Mouse (Mus musculus) retina, adult 2 months (tissue): ENCODE results near the gene Ncstn.

Source experiments
- DNase-seq: peaks from one replicate; pipeline ENCODE4 v3.0.0-alpha.2; 2012; ENCODE audit warnings: low read depth, low spot score

Gene Ncstn

DNA sequence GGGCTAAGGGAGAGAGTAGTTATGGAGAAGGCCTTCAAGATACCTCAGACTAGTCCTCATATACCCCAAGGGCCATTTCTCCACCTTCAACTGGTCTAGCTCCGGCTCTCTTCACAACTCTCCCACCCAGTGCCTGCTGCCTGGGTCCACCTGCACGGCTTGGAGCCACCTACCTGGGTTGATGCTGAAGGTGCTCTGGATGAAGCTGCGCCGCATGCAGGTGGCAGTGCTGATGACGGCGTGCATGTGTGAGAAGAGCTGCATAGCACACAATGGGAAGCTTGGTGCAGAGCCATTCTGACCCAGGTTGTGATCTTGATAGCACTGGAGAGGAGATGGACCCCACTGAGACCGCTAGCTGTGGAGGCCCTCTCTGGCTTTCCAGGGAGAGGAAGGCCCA lies 10.0 kb downstream of the Ncstn start:
- no peak for DNase-seq

GRCm38 (mm10) chr1:172071556-172071955 lies 11.0 kb downstream of the Ncstn start:
- no peak for DNase-seq

- DNase-seq: no peak
Observed at GRCm38 (mm10) chr1:172070227-172070626, 12.4 kb downstream of the Ncstn start.

- DNase-seq: no peak
Observed at GRCm38 (mm10) chr1:172064613-172065141, 17.9 kb downstream of the Ncstn start.

GRCm38 (mm10) chr1:172063291-172064023 lies 19.1 kb downstream of the Ncstn start:
- no peak for DNase-seq

DNA sequence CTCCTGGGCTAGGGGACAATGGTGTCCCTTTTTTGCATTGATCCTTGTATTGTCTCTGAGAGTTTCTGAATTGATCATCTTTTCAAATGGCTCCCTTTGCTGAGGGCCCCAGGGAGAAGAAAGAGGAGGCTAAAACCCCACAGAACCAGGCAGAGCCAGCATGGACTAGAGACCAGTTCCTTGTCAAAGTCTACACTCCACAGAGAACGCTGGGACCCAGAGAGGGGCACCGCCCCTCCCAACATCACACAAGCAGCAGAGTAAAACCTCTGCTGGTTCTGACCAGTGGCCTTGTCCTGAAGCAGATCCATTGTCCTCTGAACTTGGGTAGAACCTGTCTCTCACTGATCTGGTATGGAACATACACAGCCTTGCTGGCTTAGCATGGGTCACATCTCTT lies 20.5 kb downstream of the Ncstn start:
- DNase-seq: no peak

DNA sequence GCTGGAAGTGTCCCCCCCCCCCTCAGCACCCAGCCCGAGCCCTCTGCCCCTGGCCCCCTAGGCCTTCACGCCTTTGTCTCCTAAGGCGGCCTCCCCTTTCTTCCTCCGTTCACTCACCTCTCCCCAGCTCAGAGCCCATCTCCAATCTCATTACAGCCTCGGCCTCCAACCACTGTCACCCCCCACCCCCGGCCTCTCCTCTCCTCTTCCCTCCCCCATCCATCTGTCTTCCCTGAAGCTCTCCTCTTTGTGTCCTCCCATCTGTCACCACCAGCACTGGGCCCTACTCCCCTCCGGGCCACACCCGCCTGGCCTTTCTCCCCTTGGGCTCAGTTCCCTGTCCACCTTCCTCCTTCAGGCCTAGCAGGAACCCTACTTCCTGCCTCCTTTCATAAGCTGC lies 21.4 kb downstream of the Ncstn start:
- no peak for DNase-seq

DNA sequence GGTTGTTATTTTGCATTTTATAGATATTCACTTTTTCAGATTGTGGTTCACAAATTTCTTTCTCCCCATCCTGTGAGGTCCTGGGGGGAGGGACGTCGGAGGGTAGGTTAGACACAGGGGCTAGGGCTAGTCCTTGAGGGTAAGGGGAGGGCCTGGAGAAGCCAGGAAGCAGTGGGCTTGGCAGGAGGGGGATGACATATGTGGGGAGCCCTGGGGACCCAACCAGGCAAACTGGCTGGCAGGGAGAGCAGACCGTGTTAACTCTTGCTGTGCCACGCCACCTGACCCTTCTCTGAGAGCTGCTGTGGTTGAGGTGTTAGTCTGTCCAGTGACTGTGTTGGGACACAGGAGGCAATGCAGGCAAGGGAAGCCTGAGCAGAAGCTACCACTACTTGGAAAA lies 21.9 kb downstream of the Ncstn start:
- no peak for DNase-seq

DNA sequence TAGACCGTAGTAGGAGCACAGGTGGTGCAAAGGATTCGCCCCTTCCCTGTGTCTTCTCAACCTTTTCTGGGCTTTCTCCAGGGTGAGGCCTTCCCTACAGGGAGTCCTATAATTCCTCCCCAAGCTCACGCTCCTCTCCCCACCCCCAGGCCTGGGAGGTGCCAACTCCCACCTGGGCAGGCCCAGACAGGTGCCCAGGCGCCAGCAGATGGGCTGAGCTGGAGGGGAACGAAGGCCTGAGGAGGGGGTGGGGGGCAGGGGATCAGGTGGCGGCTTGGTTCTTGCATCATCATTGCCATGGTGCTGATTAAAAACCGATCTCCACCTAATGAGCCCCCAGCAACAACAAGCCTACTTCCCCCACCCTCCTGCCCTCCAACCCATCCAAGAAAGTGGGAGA lies 23.7 kb downstream of the Ncstn start:
- DNase-seq: no peak

- DNase-seq: no peak
Observed at GRCm38 (mm10) chr1:172058321-172058720, 24.3 kb downstream of the Ncstn start.

- DNase-seq: no peak
Observed at GRCm38 (mm10) chr1:172057491-172057921, 25.1 kb downstream of the Ncstn start, which contains the start of gene Nhlh1. Gene Nhlh1 (minus strand): TSS chr1:172057573.

DNA sequence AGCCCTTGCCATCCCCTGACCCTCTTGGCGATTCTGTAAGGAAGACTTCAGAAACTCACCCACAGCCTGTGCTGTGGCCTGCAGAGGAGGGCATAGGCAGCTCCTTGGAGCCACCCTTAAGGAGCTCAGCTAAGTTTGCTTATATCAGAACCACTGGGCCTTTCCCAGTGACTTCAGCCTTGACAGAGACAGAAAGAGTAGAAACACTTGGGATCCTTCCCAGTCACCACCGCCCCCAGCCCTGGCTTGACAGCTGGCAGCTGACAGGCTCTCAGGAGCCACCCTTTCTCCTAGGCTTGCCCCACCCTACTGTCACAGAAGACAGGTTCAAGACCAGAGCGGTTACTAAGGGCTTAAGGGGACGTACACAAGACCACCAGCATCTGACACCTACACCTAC lies 26.3 kb downstream of the Ncstn start:
- DNase-seq: no peak

GRCm38 (mm10) chr1:172053541-172054440 lies 28.8 kb downstream of the Ncstn start:
- no peak for DNase-seq

DNA sequence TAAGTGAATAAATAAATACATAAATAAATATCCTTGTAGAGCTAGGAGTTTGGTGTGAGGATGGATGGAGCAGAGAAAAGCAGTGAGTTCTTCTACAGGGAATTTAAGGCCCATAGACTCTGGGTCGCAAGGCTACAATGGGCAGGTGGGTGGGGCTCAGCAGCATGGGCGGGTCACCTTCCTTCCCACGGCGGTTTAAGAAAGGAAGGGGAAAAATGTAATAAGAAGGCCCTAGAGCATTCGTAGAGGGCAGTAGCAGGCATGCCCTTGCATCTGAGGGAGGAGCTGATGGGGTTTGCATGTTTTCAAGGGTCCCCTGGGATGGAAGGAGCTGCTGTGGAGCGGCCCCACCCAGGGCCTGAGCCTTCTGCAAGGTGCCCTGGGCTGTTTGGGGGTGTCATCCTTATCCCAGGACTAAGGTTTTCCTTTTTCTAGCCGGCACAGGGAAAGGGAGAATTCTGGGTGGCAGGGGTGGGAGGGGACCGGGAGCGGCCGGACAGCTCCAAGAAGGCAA lies 29.8 kb downstream of the Ncstn start:
- DNase-seq: no peak

DNA sequence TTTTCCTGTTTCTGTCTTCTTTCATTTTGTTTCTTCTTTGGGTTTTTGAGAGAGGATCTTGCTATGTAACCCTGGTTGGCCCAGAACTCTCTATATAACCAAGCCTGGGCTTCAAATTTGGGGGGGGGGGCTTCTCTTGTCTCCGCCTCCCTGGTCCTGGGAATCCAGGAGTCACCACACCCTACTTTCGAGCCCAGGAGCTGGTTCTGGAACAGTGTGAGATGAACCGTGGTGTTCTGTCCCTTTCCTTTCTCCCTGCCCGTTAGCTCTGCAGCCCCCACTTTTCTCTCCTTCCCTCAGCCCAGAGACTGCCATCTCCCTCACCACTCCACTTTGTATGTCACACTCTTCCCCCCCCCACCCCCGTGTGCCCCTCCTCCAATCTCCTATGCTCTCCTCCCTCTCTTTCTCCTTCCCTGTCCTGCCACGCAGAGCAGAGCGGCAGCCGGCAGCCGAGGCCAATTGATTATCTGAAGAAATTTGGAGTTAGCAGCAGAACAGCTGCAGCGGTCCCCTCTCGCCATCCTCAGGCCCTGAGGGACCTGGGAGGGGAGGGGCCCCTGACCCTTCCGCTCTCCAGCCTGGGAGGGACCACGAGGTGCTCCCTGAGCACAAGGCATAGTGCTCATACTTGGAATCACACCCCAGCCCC lies 33.3 kb downstream of the Ncstn start:
- DNase-seq: no peak

GRCm38 (mm10) chr1:172048241-172048734 lies 34.3 kb downstream of the Ncstn start:
- DNase-seq: no peak

- DNase-seq: no peak
Observed at GRCm38 (mm10) chr1:172046938-172047337, 35.7 kb downstream of the Ncstn start.

GRCm38 (mm10) chr1:172046410-172046809 lies 36.2 kb downstream of the Ncstn start:
- no peak for DNase-seq

GRCm38 (mm10) chr1:172029914-172030313 lies 52.7 kb downstream of the Ncstn start:
- no peak for DNase-seq

GRCm38 (mm10) chr1:172028394-172029275 lies 54.0 kb downstream of the Ncstn start, which contains the start of gene Vangl2:
Gene Vangl2 (minus strand): TSS chr1:172028444.
- DNase-seq: no peak

- no peak for DNase-seq
Observed at GRCm38 (mm10) chr1:172027809-172028102, 54.8 kb downstream of the Ncstn start.
